Mouse (Mus musculus) intestine, embryonic 15.5 days (tissue): ENCODE measurements around the gene Gm20388. TPM values are rescaled to one million over a fixed set of nuclear protein-coding genes. Genes with fewer than 3 reads are reported as not detected.

Source experiments
- ATAC-seq: fragments of 200-750 bp; cut with Nextera tagmentation; 2 replicates; pipeline ENCODE4 v1.8.0; 2017; ENCODE audit warnings: moderate TSS enrichment, moderate library complexity
- H3K27ac ChIP-seq: fragments of 300-500 bp; sonication (generic); 2 replicates; pipeline ENCODE4 v1.5.1; 2015; ENCODE audit warnings: mild to moderate bottlenecking, inconsistent platforms
- H3K27me3 ChIP-seq: fragments of 300-500 bp; sonication (generic); replicated peaks from 2 replicates; pipeline ENCODE4 v1.6.1; 2015; ENCODE audit warnings: inconsistent platforms
- H3K36me3 ChIP-seq: fragments of 300-500 bp; sonication (generic); 2 replicates; pipeline ENCODE4 v1.6.1; 2015; ENCODE audit warnings: inconsistent platforms
- H3K4me1 ChIP-seq: fragments of 300-500 bp; sonication (generic); replicated peaks from 2 replicates; pipeline ENCODE4 v1.6.1; 2015; ENCODE audit warnings: inconsistent platforms
- H3K4me2 ChIP-seq: fragments of 300-500 bp; sonication (generic); replicated peaks from 2 replicates; pipeline ENCODE4 v1.6.1; 2015; ENCODE audit warnings: mild to moderate bottlenecking, inconsistent platforms
- H3K4me3 ChIP-seq: fragments of 300-500 bp; sonication (generic); replicated peaks from 2 replicates; pipeline ENCODE4 v1.5.1; 2015; ENCODE audit warnings: inconsistent platforms
- H3K9ac ChIP-seq: fragments of 300-500 bp; sonication (generic); 2 replicates; pipeline ENCODE4 v1.6.1; 2015; ENCODE audit warnings: inconsistent platforms
- H3K9me3 ChIP-seq: fragments of 300-500 bp; sonication (generic); 2 replicates; pipeline ENCODE4 v1.6.1; 2016; ENCODE audit warnings: inconsistent platforms
- WGBS: fragments of 180-500 bp; shearing (Covaris S2); methylation state at CpG from one replicate; pipeline ENCODE4 v1.1.7; 2015; 5-methylcytosine and 5-hydroxymethylcytosine counted together
- polyA plus RNA-seq: library from polyadenylated mRNA; unstranded; fragments of >200 nt; fragmentation: Nextera tagmentation; extraction: Ambion mirVana; gene quantifications from 2 replicates; pipeline ENCODE4 v1.2.1, GENCODE M21; 2015

Gm20388 gene
- polyA plus RNA-seq, 1 experiment from 2014 or later = not detected

DNA sequence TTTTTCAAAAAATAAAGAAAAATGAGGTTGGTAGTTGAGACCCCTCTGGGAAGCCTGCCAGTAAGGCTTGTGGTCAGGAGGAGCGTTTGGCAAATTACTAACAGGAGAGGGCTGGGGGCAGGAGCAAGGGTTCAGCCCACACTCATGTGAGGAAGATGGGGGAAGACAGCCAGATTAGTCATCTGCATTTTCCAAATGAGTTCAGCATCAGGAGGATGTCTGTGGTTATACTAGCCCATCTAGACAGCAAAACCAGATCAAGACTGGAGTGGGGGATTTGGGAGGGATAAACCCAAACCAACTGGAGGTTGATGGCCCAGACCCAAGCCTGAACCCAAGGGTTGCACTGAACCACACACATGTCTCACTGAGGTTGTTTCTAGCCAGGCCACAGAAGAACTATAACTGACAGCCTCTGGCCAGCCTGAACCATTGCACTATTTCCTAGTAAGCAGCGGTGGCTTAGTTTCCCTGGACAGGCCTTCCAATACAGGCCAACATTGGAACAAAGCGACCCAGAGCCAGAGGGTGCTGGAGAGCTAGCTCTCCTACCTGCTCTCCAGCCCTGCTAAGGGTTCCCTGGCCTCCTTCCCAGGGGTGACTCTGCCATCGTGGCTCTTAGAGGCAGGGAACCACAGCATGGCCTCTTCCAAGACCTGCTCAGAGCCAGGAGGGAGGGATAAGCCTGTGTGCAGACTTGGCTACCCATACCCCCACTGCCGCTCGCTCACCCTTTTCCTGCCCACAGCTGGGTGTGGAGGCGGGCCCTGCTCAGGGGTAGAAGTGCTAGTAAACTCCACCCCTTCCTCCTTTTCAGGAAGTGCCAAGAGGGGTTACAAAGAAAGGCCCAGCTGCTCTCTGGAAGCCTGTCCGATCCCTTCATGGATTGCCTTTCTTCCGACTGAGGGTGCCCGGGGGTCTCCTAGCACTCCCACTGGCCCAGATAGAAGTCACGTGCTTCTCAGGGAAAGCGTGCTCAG, 2645.7 kb downstream of the Gm20388 start:
- no peaks in the 10 kb centered on the region for H3K36me3 ChIP-seq
- H3K27ac ChIP-seq = peak overlapping the region; percentile 73
- peak overlapping the region; percentile 17 for H3K4me2 ChIP-seq
- H3K27me3 ChIP-seq = no peaks in the 10 kb centered on the region
- ATAC-seq = peak; percentile 44
- H3K9me3 ChIP-seq = no peaks in the 10 kb centered on the region
- 0 out of 2 replicates have a peak overlapping the region, but pooled peaks have one; percentile 1 for H3K9ac ChIP-seq
- 63% methylated on average over 12 of the region's 12 CpGs for WGBS
- H3K4me3 ChIP-seq = no peak overlapping the region
- peaks cover 24% of the 10 kb centered on the region; the same call in 1 of the 2 replicates for H3K4me1 ChIP-seq

DNA sequence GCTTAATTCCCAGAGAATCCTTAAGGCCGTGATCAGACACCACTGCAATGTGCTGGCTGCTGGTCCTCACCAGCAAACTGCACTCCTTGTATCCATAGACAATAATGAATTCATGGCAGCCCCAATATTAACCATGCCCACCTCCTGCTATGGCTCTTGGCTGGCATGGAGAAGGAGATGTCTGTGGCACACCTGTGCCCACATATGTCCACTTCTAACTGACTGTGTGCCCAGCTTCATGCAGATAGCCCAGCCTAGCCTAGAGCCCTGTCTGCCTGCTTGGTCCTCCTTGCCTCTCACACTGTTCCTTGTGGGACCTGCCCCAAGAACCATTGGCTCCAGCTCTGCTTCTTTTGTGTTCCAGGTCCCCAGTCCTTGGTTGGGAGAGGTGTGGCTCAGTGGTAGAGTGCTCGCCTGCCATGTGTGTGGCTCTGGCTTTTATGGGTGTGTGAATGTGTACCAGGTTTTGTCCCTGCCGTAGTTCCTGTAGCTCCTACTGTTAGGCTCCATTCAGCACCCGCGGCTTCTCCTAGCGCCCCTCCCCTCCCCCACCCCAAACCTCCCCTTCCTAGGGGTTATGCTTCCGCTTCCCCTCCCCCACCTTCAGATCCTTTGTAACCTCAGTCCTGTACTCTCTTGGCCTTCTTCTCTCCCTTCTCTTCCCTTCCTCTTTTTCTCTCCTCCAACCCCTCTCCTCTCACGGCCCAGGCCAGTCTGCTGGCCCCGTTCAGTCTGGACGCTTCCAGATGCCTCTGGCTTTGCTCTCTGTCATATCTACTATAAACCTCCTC, 2646.8 kb downstream of the Gm20388 start:
- peak; percentile 39; the same call in 1 of the 2 replicates for ATAC-seq
- Histone ChIP-seq H3K27ac (peak overlapping the region; percentile 25; the same call in 1 of the 2 replicates), H3K4me1 (peaks cover 21% of the 10 kb centered on the region; the same call in 1 of the 2 replicates), H3K9ac (no peak overlapping the region), H3K36me3 (no peaks in the 10 kb centered on the region), H3K4me2 (peak overlapping the region; percentile 17), H3K4me3 (no peak overlapping the region), H3K27me3 (no peaks in the 10 kb centered on the region), H3K9me3 (no peaks in the 10 kb centered on the region)
- 35% methylated on average over 10 of the region's 10 CpGs for WGBS

DNA sequence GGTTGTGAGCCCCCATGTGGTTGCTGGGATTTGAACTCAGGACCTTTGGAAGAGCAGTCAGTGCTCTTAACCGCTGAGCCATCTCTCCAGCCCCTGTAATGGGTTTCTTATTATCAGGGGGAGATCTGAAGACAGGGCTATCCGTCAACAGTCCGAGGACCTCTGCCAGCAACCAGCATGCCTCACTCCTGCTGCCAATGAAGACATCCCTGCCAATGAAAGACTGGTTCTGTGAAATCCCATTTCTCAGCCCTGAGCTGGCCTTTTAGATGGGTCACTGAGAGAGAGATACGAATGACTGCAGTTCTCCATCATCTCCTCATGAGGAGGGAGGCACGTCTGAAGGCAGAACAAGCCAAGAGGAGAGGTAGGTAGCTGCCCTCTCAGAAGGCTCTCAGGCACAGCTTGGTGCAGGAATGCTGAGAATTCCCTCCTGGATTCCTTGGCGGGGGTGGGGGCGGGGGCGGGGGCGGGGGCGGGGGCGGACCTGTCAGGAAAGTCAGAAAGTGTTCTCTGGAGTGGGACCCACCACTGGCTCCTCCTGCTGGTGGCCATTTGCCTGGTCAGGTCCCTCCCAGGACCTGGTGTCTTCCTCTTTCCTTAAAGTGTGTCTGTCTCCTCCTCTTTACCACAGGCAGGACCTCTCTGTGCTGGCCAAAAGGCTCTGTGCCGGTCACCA, 2648.2 kb downstream of the Gm20388 start:
- ATAC-seq = no peak; the same call in 1 of the 2 replicates

DNA sequence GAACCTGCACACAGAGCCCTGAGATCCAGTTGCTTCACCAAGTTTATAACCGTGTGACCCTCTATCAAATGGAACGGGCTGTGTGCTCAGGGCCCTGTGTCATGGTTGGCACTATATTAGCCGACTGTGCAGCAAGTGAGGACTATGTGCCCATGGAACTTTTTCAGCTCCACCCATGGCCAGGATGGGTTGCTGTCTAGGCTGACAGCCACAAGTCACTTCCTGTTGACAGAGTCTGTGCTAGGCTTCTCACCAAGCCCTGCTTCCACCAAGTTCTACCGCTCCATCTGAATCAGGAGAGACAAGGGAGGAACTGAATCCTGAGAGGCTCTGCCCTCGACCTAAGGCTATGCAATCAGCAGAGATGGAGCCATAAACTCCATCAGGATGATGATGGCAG, 2650.6 kb downstream of the Gm20388 start:
- H3K4me3 ChIP-seq = no peak overlapping the region
- no peaks in the 10 kb centered on the region for H3K27me3 ChIP-seq
- peaks cover 17% of the 10 kb centered on the region for H3K4me1 ChIP-seq
- no peak overlapping the region for H3K9ac ChIP-seq
- no peak overlapping the region for H3K4me2 ChIP-seq
- no peak overlapping the region for H3K27ac ChIP-seq
- ATAC-seq = no peak
- WGBS = 77% methylated on average over 5 of the region's 5 CpGs
- no peaks in the 10 kb centered on the region for H3K36me3 ChIP-seq
- H3K9me3 ChIP-seq = no peaks in the 10 kb centered on the region

More for the DNA sequence above, 2648.2 kb downstream of the Gm20388 start:
- no peak overlapping the region for H3K9ac ChIP-seq
- H3K36me3 ChIP-seq = no peaks in the 10 kb centered on the region
- no peaks in the 10 kb centered on the region for H3K27me3 ChIP-seq
- WGBS = 17% methylated on average over 12 of the region's 12 CpGs
- H3K27ac ChIP-seq = no peak overlapping the region
- H3K4me3 ChIP-seq = no peak overlapping the region
- no peak overlapping the region for H3K4me2 ChIP-seq
- H3K9me3 ChIP-seq = no peaks in the 10 kb centered on the region
- H3K4me1 ChIP-seq = peaks cover 21% of the 10 kb centered on the region; the same call in 1 of the 2 replicates

DNA sequence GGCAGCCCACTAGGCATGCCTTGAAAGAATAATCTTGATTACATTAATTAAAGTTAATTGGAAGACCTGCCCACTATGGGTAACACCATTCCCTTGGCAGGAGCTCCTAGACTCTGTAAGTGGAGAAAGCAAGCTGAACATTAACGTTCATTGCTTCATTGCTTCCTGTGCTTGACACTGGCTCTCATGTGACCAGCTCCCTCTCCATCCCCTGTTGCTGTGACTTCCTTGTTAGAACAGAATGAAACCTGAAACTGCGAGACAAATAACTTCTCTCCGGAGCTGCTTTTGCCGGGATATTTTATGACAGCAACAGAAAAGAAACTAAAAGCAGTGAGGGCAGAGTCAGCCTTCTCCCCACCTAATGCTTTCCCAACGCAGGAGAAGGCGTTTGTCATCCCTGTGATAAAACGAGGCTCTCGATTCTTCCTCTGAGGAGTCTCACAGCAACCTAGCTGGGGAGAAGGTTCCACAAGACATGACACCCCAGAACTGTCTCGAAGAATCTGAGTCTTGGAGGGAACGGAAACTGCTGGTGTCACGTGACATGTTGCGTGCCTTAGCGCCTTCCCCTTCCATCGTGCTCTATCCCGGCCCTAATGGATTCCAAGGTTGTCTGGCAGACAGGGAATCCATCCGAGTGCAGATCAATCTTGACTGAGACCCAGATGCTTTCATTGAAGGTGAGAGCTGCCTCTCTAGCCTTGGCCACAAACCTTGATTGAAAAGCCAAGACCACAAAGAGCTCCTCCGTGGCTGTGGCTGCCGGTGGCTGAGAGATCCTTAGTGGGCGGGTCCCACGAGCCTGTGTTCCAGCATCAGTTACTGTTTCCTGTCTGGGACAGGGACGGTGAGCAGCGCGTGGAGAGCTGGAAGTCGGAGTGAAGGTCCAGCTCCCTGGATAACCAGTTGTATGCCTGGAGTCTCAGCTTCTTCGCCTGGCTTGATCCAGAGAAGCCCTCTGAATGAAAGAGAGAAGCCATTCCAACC, 2654.0 kb downstream of the Gm20388 start:
- 0 out of 2 replicates have a peak overlapping the region, but pooled peaks have one; percentile 4 for H3K4me2 ChIP-seq
- H3K27me3 ChIP-seq = no peaks in the 10 kb centered on the region
- no peak overlapping the region for H3K27ac ChIP-seq
- no peaks in the 10 kb centered on the region for H3K9me3 ChIP-seq
- 75% methylated on average over 25 of the region's 25 CpGs for WGBS
- ATAC-seq = no peak
- H3K4me3 ChIP-seq = no peak overlapping the region
- H3K36me3 ChIP-seq = peaks cover under 1% of the 10 kb centered on the region; the same call in 1 of the 2 replicates
- no peak overlapping the region for H3K9ac ChIP-seq
- H3K4me1 ChIP-seq = peaks cover 18% of the 10 kb centered on the region

DNA sequence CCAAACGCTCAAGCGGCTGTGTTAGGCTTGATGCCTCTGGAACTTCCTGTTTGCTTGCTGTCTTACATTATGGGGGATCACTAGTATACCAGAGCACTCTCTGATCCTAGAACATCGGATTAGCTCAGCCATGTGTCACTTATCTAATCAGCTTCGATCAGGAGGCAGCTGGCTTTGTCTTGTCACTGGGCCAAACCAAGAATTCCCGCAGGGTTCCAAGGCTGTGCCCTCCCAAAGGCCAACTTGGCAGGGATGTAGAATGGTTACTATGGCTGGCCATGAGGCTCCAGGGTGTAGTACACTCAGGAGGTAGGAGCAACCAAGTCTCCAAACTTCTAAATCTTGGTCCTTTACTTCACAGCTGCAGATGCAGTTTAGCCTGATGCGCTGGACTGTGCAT, 2656.1 kb downstream of the Gm20388 start:
- Histone ChIP-seq H3K36me3 (peaks cover 21% of the 10 kb centered on the region), H3K27me3 (no peaks in the 10 kb centered on the region), H3K27ac (peak overlapping the region; percentile 93), H3K4me3 (peak overlapping the region; percentile 81), H3K9ac (peak overlapping the region; percentile 75), H3K9me3 (no peaks in the 10 kb centered on the region), H3K4me1 (peaks cover 22% of the 10 kb centered on the region), H3K4me2 (peak overlapping the region; percentile 70)
- 33% methylated on average over 6 of the region's 6 CpGs for WGBS
- ATAC-seq = peak; percentile 3

DNA sequence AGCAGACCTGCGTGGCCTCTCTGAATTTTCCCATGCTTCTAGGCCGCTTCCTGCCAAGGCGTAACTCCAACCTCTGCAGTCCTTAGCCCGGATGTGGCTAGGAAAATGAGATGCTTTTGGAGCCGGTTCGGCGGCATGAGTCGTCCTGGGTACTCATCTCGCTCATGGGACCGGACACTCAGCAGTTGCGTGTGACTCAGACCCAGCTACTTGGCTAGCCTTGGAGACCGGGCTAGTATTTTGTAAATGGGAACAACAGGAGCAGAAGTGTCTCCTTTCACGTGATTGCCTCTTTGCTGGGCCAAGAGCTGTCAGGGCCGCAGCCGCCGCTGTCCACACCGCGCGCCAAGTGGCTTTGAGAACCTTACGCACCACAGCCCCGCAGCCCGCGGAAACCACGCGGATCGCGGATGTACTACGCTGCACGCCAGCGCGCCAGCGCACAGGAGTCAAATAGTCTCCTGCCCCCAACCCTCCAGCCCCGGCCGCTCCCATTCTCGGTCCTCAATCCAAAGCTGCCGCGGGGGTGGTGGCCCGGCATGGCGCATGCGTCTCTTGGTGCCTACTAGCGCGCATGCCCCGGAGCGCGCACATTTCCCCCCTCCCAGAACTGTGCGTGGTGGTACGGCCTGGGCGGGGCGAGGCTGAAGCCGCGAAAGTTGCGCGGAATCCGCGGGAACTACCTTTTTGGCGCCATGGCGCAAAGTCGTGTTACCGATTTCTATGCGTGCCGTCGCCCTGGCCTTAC, 2656.9 kb downstream of the Gm20388 start, which contains the start of gene Cdt1:
Gene Cdt1, plus strand, starts transcription at position 655 of the 748 bp plus-strand sequence.
- Histone ChIP-seq H3K9ac (peak within 1 kb of the TSS; percentile 84), H3K4me2 (peak within 1 kb of the TSS; percentile 70), H3K4me1 (peaks cover 24% of the 10 kb centered on the region), H3K27ac (peak within 1 kb of the TSS; percentile 93), H3K36me3 (peaks cover 29% of the 10 kb centered on the region), H3K9me3 (no peaks in the 10 kb centered on the region), H3K27me3 (no peaks in the 10 kb centered on the region), H3K4me3 (peak within 1 kb of the TSS; percentile 81)
- peak; percentile 96 for ATAC-seq
- WGBS = under 1% methylated on average over 62 of the region's 62 CpGs

DNA sequence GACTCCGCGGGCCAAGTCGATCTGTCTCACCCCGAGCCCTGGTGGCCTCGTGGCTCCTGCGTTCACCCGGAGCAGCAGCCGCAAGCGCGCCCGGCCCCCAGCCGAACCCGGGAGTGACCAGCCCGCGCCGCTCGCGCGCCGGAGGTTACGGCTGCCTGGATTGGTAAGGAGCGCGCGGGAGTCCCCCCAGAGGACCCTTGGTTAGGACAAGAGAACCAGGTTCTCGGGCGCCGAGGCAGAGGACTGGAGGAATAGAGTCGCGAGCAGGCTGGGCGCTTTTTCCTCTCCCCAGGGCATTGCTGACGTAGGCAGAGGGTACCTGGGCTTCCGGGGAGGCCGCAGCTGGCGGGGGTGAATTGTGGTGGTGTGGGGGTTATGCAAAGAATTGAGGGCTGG, 2657.5 kb downstream of the Gm20388 start:
- Histone ChIP-seq H3K4me2 (peak overlapping the region; percentile 70), H3K4me3 (peak overlapping the region; percentile 81), H3K27ac (peak overlapping the region; percentile 90), H3K9me3 (no peaks in the 10 kb centered on the region), H3K9ac (peak overlapping the region; percentile 84), H3K27me3 (no peaks in the 10 kb centered on the region), H3K36me3 (peaks cover 31% of the 10 kb centered on the region), H3K4me1 (peaks cover 25% of the 10 kb centered on the region)
- peak; percentile 42 for ATAC-seq
- 1% methylated on average over 34 of the region's 34 CpGs for WGBS

DNA sequence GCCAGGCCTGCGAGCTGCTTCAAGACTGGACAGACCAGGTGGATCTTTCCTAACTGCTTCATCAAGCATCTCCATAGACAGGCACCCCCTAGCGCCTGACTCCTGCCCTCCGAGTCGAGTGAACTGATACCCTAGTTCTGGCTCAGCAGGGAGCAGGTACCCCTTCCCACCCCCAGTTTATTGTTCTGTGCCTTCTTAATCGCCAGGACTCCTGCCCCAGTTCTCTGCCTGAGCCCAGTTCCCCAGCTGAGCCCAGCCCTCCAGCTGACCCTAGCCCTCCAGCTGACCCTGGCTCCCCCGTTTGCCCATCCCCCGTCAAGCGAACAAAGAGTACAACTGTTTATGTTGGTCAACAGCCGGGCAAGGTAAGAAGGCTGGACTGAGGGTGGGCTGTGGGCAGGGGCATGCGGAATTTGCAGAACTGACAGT, 2658.3 kb downstream of the Gm20388 start:
- peak overlapping the region; percentile 70 for H3K4me2 ChIP-seq
- no peaks in the 10 kb centered on the region for H3K27me3 ChIP-seq
- peak overlapping the region; percentile 84 for H3K9ac ChIP-seq
- no peaks in the 10 kb centered on the region for H3K9me3 ChIP-seq
- WGBS = 10% methylated on average over 10 of the region's 10 CpGs
- peak overlapping the region; percentile 81 for H3K4me3 ChIP-seq
- peaks cover 31% of the 10 kb centered on the region for H3K36me3 ChIP-seq
- no peak for ATAC-seq
- H3K4me1 ChIP-seq = peaks cover 26% of the 10 kb centered on the region
- H3K27ac ChIP-seq = no peak overlapping the region

DNA sequence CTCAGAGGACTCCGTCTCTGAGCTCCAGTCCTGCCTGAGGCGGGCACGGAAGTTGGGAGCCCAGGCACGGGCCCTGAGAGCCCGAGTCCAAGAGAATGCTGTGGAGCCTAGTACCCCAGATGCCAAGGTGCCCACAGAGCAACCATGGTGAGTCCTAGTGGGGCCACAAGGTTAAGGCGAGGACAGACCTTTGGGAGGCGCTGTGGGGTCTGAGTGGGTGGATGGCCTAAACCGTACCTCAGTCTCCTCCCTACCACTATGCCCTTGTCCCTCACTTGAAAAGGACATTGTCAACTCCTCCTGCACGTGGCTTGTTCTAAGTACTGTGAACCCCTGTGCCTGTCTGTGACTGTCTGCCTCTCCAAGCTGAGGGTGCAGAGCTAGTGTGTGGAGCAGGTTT, 2658.7 kb downstream of the Gm20388 start:
- H3K27ac ChIP-seq = no peak overlapping the region

More for the DNA sequence above, 2658.7 kb downstream of the Gm20388 start:
- Histone ChIP-seq H3K4me3 (peak overlapping the region; percentile 81), H3K9ac (peak overlapping the region; percentile 84), H3K4me1 (peaks cover 28% of the 10 kb centered on the region), H3K9me3 (no peaks in the 10 kb centered on the region), H3K4me2 (peak overlapping the region; percentile 70), H3K27me3 (no peaks in the 10 kb centered on the region), H3K36me3 (peaks cover 31% of the 10 kb centered on the region)
- no peak for ATAC-seq
- WGBS = 60% methylated on average over 9 of the region's 9 CpGs
